Mouse (Mus musculus) bone marrow, adult 2 months (tissue): ENCODE results near the gene Tmem132a.

Experiments
- CTCF ChIP-seq: fragments of 200-500 bp; IDR thresholded peaks from 2 replicates; pipeline ENCODE4 v1.5.1; 2011; ENCODE audit warnings: low read length, control low read depth; ENCODE audit not compliant: control insufficient read depth, insufficient read depth
- POLR2A ChIP-seq: fragments of 200-500 bp; IDR thresholded peaks from 2 replicates; pipeline ENCODE4 v1.6.1; 2011; ENCODE audit warnings: low read depth, mild to moderate bottlenecking, control low read depth, low read length, borderline replicate concordance; ENCODE audit not compliant: control insufficient read depth

GRCm38 (mm10) chr19:10900315-10900714 is 30.6 kb upstream of the Tmem132a start:
- TF ChIP-seq CTCF, result no peak
- TF ChIP-seq POLR2A, result no peak
